Mouse (Mus musculus): ENCODE measurements around the gene Ptpre. TPM values are rescaled to one million over a fixed set of nuclear protein-coding genes. Genes with fewer than 3 reads are reported as not detected.
A peak's percentile ranks its signal among the peaks of the same experiment; 100 is the strongest.
"Not testable (repeated sequence)": the region's sequence is repeated elsewhere in the genome, so short reads cannot be mapped to it uniquely, and the experiment has no call there.

Gene Ptpre
- total RNA-seq, 2 experiments from 2014 or later: 3.5 to 4.2 TPM

GRCm38 (mm10) chr7:135575319-135576069, 38.2 kb downstream of the Ptpre start:
- not testable (repeated sequence) for DNase-seq (ENCODE audit: low spot score in 2 of 2)

GRCm38 (mm10) chr7:135576329-135576728, 39.0 kb downstream of the Ptpre start:
- DNase-seq (ENCODE audit: low spot score in 2 of 2): no peak

GRCm38 (mm10) chr7:135578715-135579325, 41.5 kb downstream of the Ptpre start:
- DNase-seq (ENCODE audit: low spot score in 2 of 2): no peak

GRCm38 (mm10) chr7:135580306-135581091, 43.2 kb downstream of the Ptpre start:
- DNase-seq (ENCODE audit: low spot score in 2 of 2): no peak

DNA sequence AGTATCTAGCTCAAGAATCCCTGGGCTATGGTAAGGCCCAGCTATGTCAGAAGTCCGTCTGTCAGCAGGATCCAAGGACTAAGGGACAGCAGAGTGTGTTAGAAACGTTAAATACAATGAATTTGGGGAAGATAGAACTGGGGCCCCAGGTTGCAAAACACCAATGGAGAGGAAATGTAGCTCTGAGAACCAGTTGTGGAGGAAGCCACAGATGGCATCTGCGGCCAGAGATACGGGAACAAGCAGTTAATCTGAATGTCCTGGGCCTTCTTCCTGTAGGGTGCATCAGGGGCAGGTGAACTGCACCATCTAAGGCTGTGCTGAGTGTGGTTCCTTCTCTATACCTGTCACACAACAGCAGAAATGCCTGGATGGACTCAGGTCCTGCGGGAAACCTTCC, 43.8 kb downstream of the Ptpre start:
- DNase-seq (ENCODE audit: low spot score in 2 of 2): no peak

- no peak for DNase-seq (ENCODE audit: low spot score in 2 of 2)
These were observed 47.9 kb downstream of the Ptpre start for GRCm38 (mm10) chr7:135585125-135585687.

- no peak for DNase-seq (ENCODE audit: low spot score in 2 of 2)
These were observed 49.1 kb downstream of the Ptpre start for GRCm38 (mm10) chr7:135586402-135586801.

- no peak for DNase-seq (ENCODE audit: low spot score in 2 of 2)
These were observed 50.7 kb downstream of the Ptpre start for GRCm38 (mm10) chr7:135587821-135588575.

DNA sequence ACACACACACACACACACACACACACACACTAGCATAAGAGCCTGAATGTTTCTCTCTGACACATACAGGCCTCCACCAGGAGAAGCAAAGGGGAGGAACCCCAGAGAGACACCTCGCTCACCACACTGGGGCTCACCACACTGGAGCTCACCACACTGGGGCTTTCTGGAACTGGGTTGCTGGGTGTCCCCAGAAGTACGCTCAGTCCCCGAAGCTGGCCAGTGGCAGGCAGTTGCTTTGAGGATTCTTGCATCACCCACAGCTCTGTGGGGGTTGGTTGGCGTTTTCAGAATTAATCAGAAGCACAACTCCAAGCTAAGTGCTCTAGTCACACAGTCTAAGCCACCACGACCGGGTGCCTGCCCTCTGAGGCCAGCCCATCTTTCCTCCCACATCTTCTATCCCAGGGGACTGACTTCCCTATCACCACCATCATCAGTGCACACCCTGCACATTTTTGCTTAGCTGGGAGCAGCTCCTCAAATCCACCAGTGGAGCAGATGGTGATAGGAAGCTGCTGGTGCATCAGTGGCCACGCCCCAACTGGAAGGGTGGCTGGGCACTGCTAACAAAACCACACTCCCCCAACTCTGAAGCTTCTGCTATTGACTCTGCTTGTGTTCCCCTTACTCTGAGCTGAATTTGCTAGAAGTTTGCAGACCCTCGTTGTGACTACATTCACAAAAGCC, 51.5 kb downstream of the Ptpre start:
- no peak for DNase-seq (ENCODE audit: low spot score in 2 of 2)

GRCm38 (mm10) chr7:135591461-135591860, 54.2 kb downstream of the Ptpre start:
- DNase-seq (ENCODE audit: low spot score in 2 of 2): no peak

GRCm38 (mm10) chr7:135593286-135593685, 56.0 kb downstream of the Ptpre start:
- DNase-seq (ENCODE audit: low spot score in 2 of 2): no peak

DNA sequence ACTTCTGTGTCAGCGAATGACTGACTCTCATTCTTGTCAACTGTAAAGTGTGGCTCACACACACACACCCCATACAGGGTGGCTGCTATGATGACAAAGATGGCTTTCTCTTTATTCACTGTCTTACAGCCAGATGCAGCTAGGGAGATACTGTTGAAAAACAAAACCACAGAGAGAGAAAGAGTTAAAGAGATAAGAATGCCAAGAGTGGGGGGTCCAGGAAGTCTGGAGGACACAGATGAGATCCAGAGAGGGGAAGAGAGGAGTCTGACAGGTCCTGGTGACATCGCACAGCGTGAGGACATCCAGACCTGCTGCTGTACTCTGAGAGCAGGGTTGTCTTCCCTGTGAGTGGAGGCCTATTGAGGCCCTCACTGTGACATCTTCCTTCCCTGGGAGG, 56.5 kb downstream of the Ptpre start:
- no peak for DNase-seq (ENCODE audit: low spot score in 2 of 2)

- no peak for DNase-seq (ENCODE audit: low spot score in 2 of 2)
These were observed 57.4 kb downstream of the Ptpre start for GRCm38 (mm10) chr7:135594676-135595075.

GRCm38 (mm10) chr7:135595640-135596174, 58.4 kb downstream of the Ptpre start:
- no peak for DNase-seq (ENCODE audit: low spot score in 2 of 2)

DNA sequence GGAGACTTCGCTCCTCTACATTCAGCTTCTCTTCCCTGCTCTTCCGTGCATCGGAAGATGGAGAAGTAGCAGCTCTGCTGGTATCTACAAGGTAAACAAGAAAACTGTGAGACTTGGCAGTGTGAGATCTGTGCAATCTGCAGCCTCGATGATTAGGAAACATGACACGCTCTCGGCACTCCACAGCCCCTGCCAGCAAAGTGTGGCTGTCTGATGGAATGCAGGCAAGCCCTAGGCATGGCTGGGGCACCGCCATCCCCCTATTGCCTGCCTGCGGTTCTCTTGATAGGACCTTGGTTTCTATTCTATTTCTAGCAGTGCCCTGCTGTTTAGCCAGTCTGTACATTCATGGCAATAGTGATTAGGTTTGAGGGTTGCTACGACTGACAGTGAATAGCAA, 59.7 kb downstream of the Ptpre start:
- DNase-seq (ENCODE audit: low spot score in 2 of 2): peak in 1 of 2 experiments; percentile 14

DNA sequence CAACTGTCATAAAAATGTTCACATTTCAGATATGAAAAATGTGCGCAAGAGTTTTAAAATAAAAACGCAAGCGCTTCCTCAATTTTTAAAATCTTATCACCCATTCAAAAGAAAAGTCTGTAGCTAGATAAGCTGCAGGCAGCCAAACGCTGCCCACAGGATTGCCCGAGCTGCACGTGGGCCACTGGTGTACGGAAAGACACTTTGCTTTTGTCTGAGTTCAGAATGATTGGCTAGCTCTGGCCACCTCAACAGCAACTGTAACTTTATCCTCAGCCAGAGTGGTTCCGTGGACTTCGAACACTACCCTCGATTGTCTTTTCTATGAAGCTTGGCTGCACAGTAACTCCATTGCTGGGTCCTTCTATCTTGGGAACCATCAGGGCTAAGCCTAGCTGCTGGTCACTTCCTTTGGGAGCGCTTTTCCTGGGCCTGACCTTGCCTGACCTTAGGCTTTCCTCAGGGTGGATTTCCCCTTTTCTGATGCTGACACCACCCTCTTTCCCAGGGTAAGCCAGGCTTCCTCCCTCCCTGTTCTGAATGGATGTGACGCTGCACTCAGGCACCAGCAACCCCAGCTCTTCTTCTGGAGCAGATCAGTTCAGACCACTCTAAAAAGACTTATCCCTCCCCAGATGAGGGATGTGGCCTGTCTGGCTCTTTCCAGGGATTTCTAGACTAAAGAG, 60.5 kb downstream of the Ptpre start:
- peak in 1 of 2 experiments; percentile 7 for DNase-seq (ENCODE audit: low spot score in 2 of 2)

- no peak for DNase-seq (ENCODE audit: low spot score in 2 of 2)
These were observed 61.1 kb downstream of the Ptpre start for GRCm38 (mm10) chr7:135598303-135598855.

GRCm38 (mm10) chr7:135600076-135600475, 62.8 kb downstream of the Ptpre start:
- no peak for DNase-seq (ENCODE audit: low spot score in 2 of 2)

- DNase-seq (ENCODE audit: low spot score in 2 of 2): no peak
These were observed 64.3 kb downstream of the Ptpre start for GRCm38 (mm10) chr7:135601607-135602006.

All from adrenal gland, adult 18-20 months (tissue).